Mouse (Mus musculus) lung, postnatal 0 days (tissue): ENCODE data around the gene Lrg1.

ENCODE experiments used
- CTCF ChIP-seq: IDR thresholded peaks from 2 replicates; pipeline ENCODE4 v1.5.1; 2016; ENCODE audit warnings: antibody characterized with exemption, mild to moderate bottlenecking
- EP300 ChIP-seq: IDR thresholded peaks from 2 replicates; pipeline ENCODE4 v1.6.1; 2016; ENCODE audit warnings: antibody characterized with exemption, mild to moderate bottlenecking, control low read depth

- TF ChIP-seq CTCF (no peak), EP300 (no peak)
Measured at GRCm38 (mm10) chr17:56100811-56101210, 21.0 kb downstream of the Lrg1 start.
